Mouse (Mus musculus): ENCODE results near the gene Fam19a3. TPM values are rescaled to one million over a fixed set of nuclear protein-coding genes. Genes with fewer than 3 reads are reported as not detected.

Gene Fam19a3
- polyA plus RNA-seq, 1 experiment from 2014 or later, result 0.07 TPM

- WGBS, result 78% methylated on average over 12 of the region's 12 CpGs
- H3K27ac ChIP-seq, result no peak overlapping the region; the same call in 1 of the 2 replicates
- H3K4me1 ChIP-seq (replicated peaks; ENCODE audit: control insufficient read depth, insufficient read depth, low read length), result peaks cover 5% of the 10 kb centered on the region; the same call in 1 of the 2 replicates
- H3K9me3 ChIP-seq (ENCODE audit: control insufficient read depth, low read length), result no peaks in the 10 kb centered on the region
- H3K4me3 ChIP-seq (replicated peaks; ENCODE audit: low read length), result no peak overlapping the region
- no peak for ATAC-seq (ENCODE audit: low FRiP score)
- no peak overlapping the region for H3K4me2 ChIP-seq (replicated peaks)
- DNase-seq (ENCODE audit: low spot score), result no peak
- no peak overlapping the region for H3K9ac ChIP-seq
- H3K36me3 ChIP-seq (replicated peaks; ENCODE audit: control insufficient read depth, insufficient read depth), result no peaks in the 10 kb centered on the region
- H3K27me3 ChIP-seq (ENCODE audit: control insufficient read depth, insufficient read depth, low read length), result 0 out of 2 replicates have a peak, but pooled peaks cover 1% of the 10 kb centered on the region
Measured at GRCm38 (mm10) chr3:104794953-104795470, 13.4 kb upstream of the Fam19a3 start.

GRCm38 (mm10) chr3:104793871-104794828 lies 12.5 kb upstream of the Fam19a3 start:
- DNase-seq (ENCODE audit: low spot score) (peak; percentile 83), ATAC-seq (ENCODE audit: low FRiP score) (peak; percentile 89)
- H3K9ac ChIP-seq, result no peak overlapping the region
- peak overlapping the region; percentile 24; the same call in 1 of the 2 replicates for H3K27ac ChIP-seq
- WGBS, result 54% methylated on average over 20 of the region's 20 CpGs
- no peak overlapping the region for H3K4me3 ChIP-seq (replicated peaks; ENCODE audit: low read length)
- H3K27me3 ChIP-seq (ENCODE audit: control insufficient read depth, insufficient read depth, low read length), result 0 out of 2 replicates have a peak, but pooled peaks cover 5% of the 10 kb centered on the region
- H3K4me2 ChIP-seq (replicated peaks), result no peak overlapping the region
- H3K36me3 ChIP-seq (replicated peaks; ENCODE audit: control insufficient read depth, insufficient read depth), result no peaks in the 10 kb centered on the region
- H3K9me3 ChIP-seq (ENCODE audit: control insufficient read depth, low read length), result no peaks in the 10 kb centered on the region
- peaks cover 8% of the 10 kb centered on the region; the same call in 1 of the 2 replicates for H3K4me1 ChIP-seq (replicated peaks; ENCODE audit: control insufficient read depth, insufficient read depth, low read length)

GRCm38 (mm10) chr3:104792360-104793270 lies 11.0 kb upstream of the Fam19a3 start:
- no peak overlapping the region for H3K27ac ChIP-seq
- H3K27me3 ChIP-seq (ENCODE audit: control insufficient read depth, insufficient read depth, low read length), result 0 out of 2 replicates have a peak, but pooled peaks cover 5% of the 10 kb centered on the region
- WGBS, result 77% methylated on average over 15 of the region's 15 CpGs
- no peaks in the 10 kb centered on the region for H3K9me3 ChIP-seq (ENCODE audit: control insufficient read depth, low read length)
- ATAC-seq (ENCODE audit: low FRiP score) (no peak), DNase-seq (ENCODE audit: low spot score) (no peak)
- H3K4me3 ChIP-seq (replicated peaks; ENCODE audit: low read length), result no peak overlapping the region
- no peak overlapping the region for H3K9ac ChIP-seq
- H3K4me1 ChIP-seq (replicated peaks; ENCODE audit: control insufficient read depth, insufficient read depth, low read length), result peaks cover 17% of the 10 kb centered on the region; the same call in 1 of the 2 replicates
- H3K36me3 ChIP-seq (replicated peaks; ENCODE audit: control insufficient read depth, insufficient read depth), result no peaks in the 10 kb centered on the region
- H3K4me2 ChIP-seq (replicated peaks), result no peak overlapping the region

DNA sequence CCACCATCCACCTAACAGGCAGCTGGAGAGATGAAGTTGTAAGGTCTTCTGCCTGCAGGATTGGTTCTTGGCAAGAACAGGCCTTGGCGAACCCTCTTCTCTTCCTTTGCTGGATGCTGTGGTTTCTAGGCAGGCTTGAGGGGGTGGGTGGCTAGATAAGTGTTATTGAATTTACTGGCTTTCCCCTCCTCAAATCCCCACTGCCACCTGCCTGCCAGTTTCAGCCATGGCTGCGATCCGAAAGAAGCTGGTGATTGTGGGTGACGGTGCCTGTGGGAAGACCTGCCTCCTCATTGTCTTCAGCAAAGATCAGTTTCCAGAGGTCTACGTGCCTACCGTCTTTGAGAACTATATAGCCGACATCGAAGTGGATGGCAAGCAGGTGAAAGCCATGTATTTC lies 10.0 kb upstream of the Fam19a3 start:
- no peak overlapping the region for H3K4me2 ChIP-seq (replicated peaks)
- no peak overlapping the region for H3K9ac ChIP-seq
- no peaks in the 10 kb centered on the region for H3K36me3 ChIP-seq (replicated peaks; ENCODE audit: control insufficient read depth, insufficient read depth)
- H3K27ac ChIP-seq, result no peak overlapping the region
- peaks cover 17% of the 10 kb centered on the region; the same call in 1 of the 2 replicates for H3K4me1 ChIP-seq (replicated peaks; ENCODE audit: control insufficient read depth, insufficient read depth, low read length)
- ATAC-seq (ENCODE audit: low FRiP score) (no peak), DNase-seq (ENCODE audit: low spot score) (no peak)
- H3K27me3 ChIP-seq (ENCODE audit: control insufficient read depth, insufficient read depth, low read length), result 0 out of 2 replicates have a peak, but pooled peaks cover 5% of the 10 kb centered on the region
- no peak overlapping the region for H3K4me3 ChIP-seq (replicated peaks; ENCODE audit: low read length)
- WGBS, result 93% methylated on average over 8 of the region's 8 CpGs
- no peaks in the 10 kb centered on the region for H3K9me3 ChIP-seq (ENCODE audit: control insufficient read depth, low read length)

DNA sequence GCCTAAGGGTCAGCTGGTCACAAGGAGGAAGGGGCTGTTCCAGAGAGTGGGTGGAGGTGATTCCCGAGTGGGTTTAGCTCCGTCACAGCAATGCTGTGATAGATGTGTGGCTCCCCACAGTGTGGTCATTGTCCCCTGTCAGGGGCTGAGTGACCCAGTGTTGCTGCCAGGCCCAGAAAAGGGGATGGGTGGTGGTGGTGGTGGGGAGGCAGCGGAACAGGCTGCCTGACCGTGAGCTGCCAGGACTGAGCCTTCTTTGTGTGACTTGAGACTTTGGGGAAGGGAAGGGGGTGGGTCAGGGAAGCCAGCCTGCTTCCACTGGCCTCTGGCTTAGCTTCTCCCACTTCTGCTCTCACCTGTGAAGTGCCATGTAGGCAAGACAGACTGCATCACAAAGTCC lies 9.4 kb upstream of the Fam19a3 start:
- no peak overlapping the region; the same call in 1 of the 2 replicates for H3K4me3 ChIP-seq (replicated peaks; ENCODE audit: low read length)

DNA sequence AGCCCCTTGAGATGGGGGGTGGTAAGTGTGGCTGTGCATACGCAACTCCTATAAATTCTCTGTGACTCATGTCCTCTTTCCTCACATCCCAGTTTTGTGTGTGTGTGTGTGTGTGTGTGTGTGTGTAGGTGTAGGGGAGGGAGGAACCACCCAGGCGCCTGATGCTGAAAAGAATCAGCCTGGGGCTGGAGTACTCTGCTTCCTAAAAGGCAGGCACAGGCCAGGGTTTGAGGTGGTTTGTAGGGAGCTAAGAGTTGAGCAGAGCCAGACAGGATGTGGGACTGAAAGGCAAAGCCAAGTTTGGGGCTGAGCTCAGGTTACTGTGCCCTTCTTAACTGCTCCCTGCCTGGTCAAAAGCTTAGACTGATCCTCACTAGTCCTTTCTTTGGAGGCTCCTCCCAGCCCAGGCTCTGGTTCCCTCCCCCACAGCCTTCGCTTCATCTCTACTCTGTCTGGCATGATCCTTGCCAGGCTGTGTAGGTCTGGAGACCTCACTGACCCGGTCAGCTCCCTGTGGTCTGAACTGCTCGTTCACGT lies 8.8 kb upstream of the Fam19a3 start:
- no peak for DNase-seq (ENCODE audit: low spot score)
- ATAC-seq (ENCODE audit: low FRiP score), result no peak
- H3K4me1 ChIP-seq (replicated peaks; ENCODE audit: control insufficient read depth, insufficient read depth, low read length), result peaks cover 17% of the 10 kb centered on the region; the same call in 1 of the 2 replicates
- H3K4me2 ChIP-seq (replicated peaks), result peak overlapping the region; percentile 94
- WGBS, result 32% methylated on average over 6 of the region's 6 CpGs
- peak overlapping the region; percentile 52 for H3K4me3 ChIP-seq (replicated peaks; ENCODE audit: low read length)
- peak overlapping the region; percentile 10; the same call in 1 of the 2 replicates for H3K27ac ChIP-seq
- no peaks in the 10 kb centered on the region for H3K36me3 ChIP-seq (replicated peaks; ENCODE audit: control insufficient read depth, insufficient read depth)
- H3K27me3 ChIP-seq (ENCODE audit: control insufficient read depth, insufficient read depth, low read length), result 0 out of 2 replicates have a peak, but pooled peaks cover 5% of the 10 kb centered on the region
- 0 out of 2 replicates have a peak overlapping the region, but pooled peaks have one; percentile 14 for H3K9ac ChIP-seq
- no peaks in the 10 kb centered on the region for H3K9me3 ChIP-seq (ENCODE audit: control insufficient read depth, low read length)

More for the DNA sequence above, 9.4 kb upstream of the Fam19a3 start:
- H3K9ac ChIP-seq, result 0 out of 2 replicates have a peak overlapping the region, but pooled peaks have one; percentile 14
- 0 out of 2 replicates have a peak, but pooled peaks cover 5% of the 10 kb centered on the region for H3K27me3 ChIP-seq (ENCODE audit: control insufficient read depth, insufficient read depth, low read length)
- H3K4me2 ChIP-seq (replicated peaks), result peak overlapping the region; percentile 94
- peaks cover 17% of the 10 kb centered on the region; the same call in 1 of the 2 replicates for H3K4me1 ChIP-seq (replicated peaks; ENCODE audit: control insufficient read depth, insufficient read depth, low read length)
- H3K27ac ChIP-seq, result peak overlapping the region; percentile 10; the same call in 1 of the 2 replicates
- H3K9me3 ChIP-seq (ENCODE audit: control insufficient read depth, low read length), result no peaks in the 10 kb centered on the region
- no peak for ATAC-seq (ENCODE audit: low FRiP score)
- no peak for DNase-seq (ENCODE audit: low spot score)
- 18% methylated on average over 4 of the region's 4 CpGs for WGBS
- no peaks in the 10 kb centered on the region for H3K36me3 ChIP-seq (replicated peaks; ENCODE audit: control insufficient read depth, insufficient read depth)

DNA sequence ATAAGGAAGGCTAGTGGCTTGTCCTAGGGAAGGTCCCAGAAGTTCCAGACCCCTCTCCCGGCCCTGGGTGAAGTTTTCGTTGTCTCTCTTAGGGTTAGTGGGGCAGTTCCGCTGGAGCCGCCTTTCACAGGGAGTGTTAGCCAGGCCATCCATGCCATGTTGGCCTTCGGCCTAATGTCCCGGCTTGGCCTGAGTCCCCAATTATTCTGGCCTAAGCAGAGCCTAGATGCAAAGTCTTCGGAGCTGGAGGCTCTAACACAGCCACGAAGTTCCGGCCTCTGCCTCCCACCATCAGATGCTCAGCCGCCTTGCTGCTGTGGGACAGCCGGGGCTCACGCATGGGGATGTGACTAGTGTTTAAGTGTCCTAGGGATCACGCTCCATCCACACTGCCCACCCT lies 8.2 kb upstream of the Fam19a3 start:
- 33% methylated on average over 13 of the region's 13 CpGs for WGBS
- Histone ChIP-seq H3K4me2 (replicated peaks) (peak overlapping the region; percentile 94), H3K27me3 (ENCODE audit: control insufficient read depth, insufficient read depth, low read length) (peaks cover 11% of the 10 kb centered on the region; the same call in 1 of the 2 replicates), H3K4me3 (replicated peaks; ENCODE audit: low read length) (peak overlapping the region; percentile 52), H3K9me3 (ENCODE audit: control insufficient read depth, low read length) (no peaks in the 10 kb centered on the region), H3K9ac (peak overlapping the region; percentile 39; the same call in 1 of the 2 replicates), H3K4me1 (replicated peaks; ENCODE audit: control insufficient read depth, insufficient read depth, low read length) (peaks cover 17% of the 10 kb centered on the region; the same call in 1 of the 2 replicates), H3K36me3 (replicated peaks; ENCODE audit: control insufficient read depth, insufficient read depth) (no peaks in the 10 kb centered on the region), H3K27ac (no peak overlapping the region)
- no peak for DNase-seq (ENCODE audit: low spot score)
- ATAC-seq (ENCODE audit: low FRiP score), result no peak

- 2% methylated on average over 10 of the region's 10 CpGs for WGBS
- H3K9me3 ChIP-seq (ENCODE audit: control insufficient read depth, low read length), result no peaks in the 10 kb centered on the region
- H3K4me1 ChIP-seq (replicated peaks; ENCODE audit: control insufficient read depth, insufficient read depth, low read length), result 0 out of 2 replicates have a peak, but pooled peaks cover 17% of the 10 kb centered on the region
- DNase-seq (ENCODE audit: low spot score), result no peak
- H3K36me3 ChIP-seq (replicated peaks; ENCODE audit: control insufficient read depth, insufficient read depth), result no peaks in the 10 kb centered on the region
- H3K4me3 ChIP-seq (replicated peaks; ENCODE audit: low read length), result peak overlapping the region; percentile 52
- ATAC-seq (ENCODE audit: low FRiP score), result no peak; the same call in 1 of the 2 replicates
- peaks cover 16% of the 10 kb centered on the region for H3K27me3 ChIP-seq (ENCODE audit: control insufficient read depth, insufficient read depth, low read length)
- H3K4me2 ChIP-seq (replicated peaks), result peak overlapping the region; percentile 94
- peak overlapping the region; percentile 54 for H3K9ac ChIP-seq
- no peak overlapping the region for H3K27ac ChIP-seq
Measured at GRCm38 (mm10) chr3:104789312-104789605, 7.6 kb upstream of the Fam19a3 start.
